Mouse (Mus musculus) neural tube, embryonic 13.5 days (tissue): Measurements from ENCODE around the gene Pim2. TPM values are rescaled to one million over a fixed set of nuclear protein-coding genes. Genes with fewer than 3 reads are reported as not detected.
"Not testable (repeated sequence)": the region's sequence is repeated elsewhere in the genome, so short reads cannot be mapped to it uniquely, and the experiment has no call there.

ENCODE experiments used
- ATAC-seq: fragments of 200-750 bp; cut with Nextera tagmentation; 2 replicates; pipeline ENCODE4 v1.8.0; 2017; ENCODE audit warnings: low read depth, mild to moderate bottlenecking, moderate TSS enrichment, moderate library complexity
- H3K27ac ChIP-seq: fragments of 300-500 bp; sonication (generic); replicated peaks from 2 replicates; pipeline ENCODE4 v1.5.1; 2015; ENCODE audit warnings: moderate library complexity, mild to moderate bottlenecking, inconsistent platforms
- H3K27me3 ChIP-seq: fragments of 300-500 bp; sonication (generic); 2 replicates; pipeline ENCODE4 v1.6.1; 2015; ENCODE audit warnings: mild to moderate bottlenecking, inconsistent platforms
- H3K36me3 ChIP-seq: fragments of 300-500 bp; sonication (generic); 2 replicates; pipeline ENCODE4 v1.6.1; 2015; ENCODE audit warnings: mild to moderate bottlenecking, inconsistent platforms
- H3K4me1 ChIP-seq: fragments of 300-500 bp; sonication (generic); replicated peaks from 2 replicates; pipeline ENCODE4 v1.6.1; 2015; ENCODE audit warnings: inconsistent platforms
- H3K4me2 ChIP-seq: fragments of 300-500 bp; sonication (generic); 2 replicates; pipeline ENCODE4 v1.6.1; 2015; ENCODE audit warnings: inconsistent platforms, mild to moderate bottlenecking, moderate library complexity
- H3K4me3 ChIP-seq: fragments of 300-500 bp; sonication (generic); 2 replicates; pipeline ENCODE4 v1.5.1; 2015; ENCODE audit warnings: mild to moderate bottlenecking, inconsistent platforms
- H3K9ac ChIP-seq: fragments of 300-500 bp; sonication (generic); 2 replicates; pipeline ENCODE4 v1.6.1; 2015; ENCODE audit warnings: moderate library complexity, mild to moderate bottlenecking, inconsistent platforms
- H3K9me3 ChIP-seq: fragments of 300-500 bp; sonication (generic); 2 replicates; pipeline ENCODE4 v1.6.1; 2016; ENCODE audit warnings: inconsistent platforms
- WGBS: fragments of 180-500 bp; shearing (Covaris S2); methylation state at CpG from one replicate; pipeline ENCODE4 v1.1.7; 2015; 5-methylcytosine and 5-hydroxymethylcytosine counted together
- polyA plus RNA-seq: library from polyadenylated mRNA; unstranded; fragments of >200 nt; fragmentation: Nextera tagmentation; extraction: Ambion mirVana; gene quantifications from 2 replicates; pipeline ENCODE4 v1.2.1, GENCODE M21; 2015

Gene Pim2
- polyA plus RNA-seq, 1 experiment from 2014 or later = 18.6 TPM

DNA sequence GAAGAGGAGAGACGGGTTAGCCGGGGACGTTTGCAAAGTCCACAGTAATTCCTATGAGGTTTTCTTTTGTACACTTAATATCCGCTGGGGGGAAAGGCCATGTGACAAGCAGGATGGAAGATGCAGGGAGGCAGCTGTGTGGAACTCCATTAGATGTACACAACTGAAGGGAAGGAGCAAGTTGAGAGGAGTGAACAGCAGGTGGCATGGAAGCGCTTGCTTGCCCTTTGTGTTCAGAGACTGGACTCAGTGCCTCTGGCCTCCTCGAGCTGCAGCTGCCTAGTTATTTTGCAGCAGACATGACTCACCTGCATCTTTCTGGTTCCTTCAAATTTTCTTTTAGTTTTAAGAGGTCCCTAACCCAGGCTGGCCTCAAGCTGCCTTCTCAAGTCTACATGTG is 32.4 kb downstream of the Pim2 start:
- ATAC-seq = no peak
- H3K9ac ChIP-seq = no peak overlapping the region
- peaks cover 15% of the 10 kb centered on the region for H3K36me3 ChIP-seq
- no peaks in the 10 kb centered on the region for H3K9me3 ChIP-seq
- H3K27ac ChIP-seq = no peak overlapping the region
- no peaks in the 10 kb centered on the region for H3K4me1 ChIP-seq
- H3K27me3 ChIP-seq = no peaks in the 10 kb centered on the region
- H3K4me3 ChIP-seq = no peak overlapping the region
- H3K4me2 ChIP-seq = no peak overlapping the region
- 53% methylated on average over 6 of the region's 6 CpGs for WGBS

DNA sequence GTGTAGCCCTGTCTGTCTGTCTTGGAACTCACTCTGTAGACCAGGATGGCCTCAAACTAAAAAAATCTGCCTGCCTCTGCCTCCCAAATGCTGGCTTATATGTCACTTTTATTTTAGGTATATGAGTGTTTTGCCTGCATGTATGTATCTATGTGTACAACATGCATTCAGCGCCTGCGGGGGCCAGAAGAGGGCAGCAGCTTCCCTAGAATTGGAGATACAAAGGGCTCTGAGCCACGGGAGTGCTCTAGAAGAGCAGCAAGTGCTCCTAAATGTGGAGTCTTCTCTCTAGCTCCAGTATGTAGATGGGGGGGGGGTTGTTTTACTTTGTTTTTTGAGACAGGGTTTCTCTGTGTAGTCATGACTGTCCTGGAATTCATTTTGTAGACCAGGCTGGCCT is 37.6 kb downstream of the Pim2 start:
- not testable (repeated sequence) for ATAC-seq, H3K36me3 ChIP-seq, H3K4me3 ChIP-seq, H3K9ac ChIP-seq, H3K4me2 ChIP-seq, H3K9me3 ChIP-seq, H3K27ac ChIP-seq, H3K27me3 ChIP-seq, H3K4me1 ChIP-seq
- 32% methylated on average over 3 of the region's 3 CpGs for WGBS

DNA sequence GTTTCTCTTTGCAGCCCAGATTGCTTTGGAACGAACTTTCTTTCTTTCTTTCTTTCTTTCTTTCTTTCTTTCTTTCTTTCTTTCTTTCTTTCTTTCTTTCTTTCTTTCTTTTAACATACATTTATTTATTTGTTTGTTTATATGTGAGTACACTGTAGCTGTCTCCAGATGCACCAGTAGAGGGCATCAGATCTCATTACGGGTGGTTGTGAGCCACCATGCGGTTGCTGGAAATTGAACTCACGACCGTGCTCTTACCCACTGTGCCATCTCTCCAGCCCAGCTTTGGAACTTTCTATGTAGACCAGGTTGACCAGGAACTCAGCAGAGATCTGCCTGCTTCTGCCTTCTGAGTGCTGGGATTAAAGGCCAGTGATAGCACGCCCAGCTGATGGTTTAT is 39.9 kb downstream of the Pim2 start:
- not testable (repeated sequence) for H3K27me3 ChIP-seq, H3K9ac ChIP-seq, H3K4me1 ChIP-seq, H3K4me2 ChIP-seq, H3K27ac ChIP-seq, H3K9me3 ChIP-seq, H3K4me3 ChIP-seq, H3K36me3 ChIP-seq, ATAC-seq
- 72% methylated on average over 6 of the region's 6 CpGs for WGBS

DNA sequence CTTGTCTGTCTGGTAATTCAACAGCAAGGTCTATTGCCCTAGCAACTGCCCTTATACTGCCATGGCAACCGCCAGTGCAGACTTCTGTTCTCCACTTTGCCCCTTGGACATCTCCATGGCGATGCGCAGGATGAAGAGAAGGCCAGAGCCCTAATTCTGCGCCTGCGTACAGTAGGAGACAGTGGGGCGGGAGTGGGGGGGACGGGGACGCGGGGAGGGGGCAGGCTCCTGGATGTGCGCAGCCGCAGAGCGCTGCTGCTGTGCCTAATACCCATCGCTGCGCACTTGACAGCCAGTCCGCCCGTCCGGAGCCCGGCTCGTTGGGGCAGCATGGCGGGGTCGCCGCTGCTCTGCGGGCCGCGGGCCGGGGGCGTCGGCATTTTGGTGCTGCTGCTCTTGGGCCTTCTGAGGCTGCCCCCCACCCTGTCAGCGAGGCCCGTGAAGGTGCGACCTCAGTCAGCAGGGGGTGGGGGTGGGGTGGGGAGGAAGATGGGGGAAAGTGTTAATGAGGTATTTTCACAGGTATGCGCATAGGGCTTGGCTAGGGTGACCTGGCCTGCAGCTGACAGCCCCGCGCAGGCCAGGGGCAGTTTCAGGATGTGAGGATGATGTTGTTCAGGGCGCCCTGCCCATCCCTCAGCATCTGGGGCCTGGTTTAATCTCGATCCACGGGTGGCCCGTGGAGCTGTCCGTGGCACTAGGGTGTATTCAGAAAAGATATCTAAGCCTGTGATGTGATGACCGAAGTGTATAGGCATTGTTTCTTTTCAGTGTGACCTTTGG is 41.7 kb downstream of the Pim2 start, which contains the start of gene Pcsk1n:
Pcsk1n (plus strand) TSS at position 222 of the 783 bp plus-strand sequence.
- peak within 1 kb of the TSS; percentile 80 for H3K9ac ChIP-seq
- peak within 1 kb of the TSS; percentile 72 for H3K4me2 ChIP-seq
- H3K4me1 ChIP-seq = peaks cover 14% of the 10 kb centered on the region
- peaks cover 14% of the 10 kb centered on the region for H3K27me3 ChIP-seq
- H3K36me3 ChIP-seq = peaks cover 8% of the 10 kb centered on the region
- H3K9me3 ChIP-seq = no peaks in the 10 kb centered on the region
- H3K27ac ChIP-seq = peak within 1 kb of the TSS; percentile 87
- peak within 1 kb of the TSS; percentile 53 for H3K4me3 ChIP-seq
- WGBS = 19% methylated on average over 34 of the region's 40 CpGs
- peak; percentile 91 for ATAC-seq

DNA sequence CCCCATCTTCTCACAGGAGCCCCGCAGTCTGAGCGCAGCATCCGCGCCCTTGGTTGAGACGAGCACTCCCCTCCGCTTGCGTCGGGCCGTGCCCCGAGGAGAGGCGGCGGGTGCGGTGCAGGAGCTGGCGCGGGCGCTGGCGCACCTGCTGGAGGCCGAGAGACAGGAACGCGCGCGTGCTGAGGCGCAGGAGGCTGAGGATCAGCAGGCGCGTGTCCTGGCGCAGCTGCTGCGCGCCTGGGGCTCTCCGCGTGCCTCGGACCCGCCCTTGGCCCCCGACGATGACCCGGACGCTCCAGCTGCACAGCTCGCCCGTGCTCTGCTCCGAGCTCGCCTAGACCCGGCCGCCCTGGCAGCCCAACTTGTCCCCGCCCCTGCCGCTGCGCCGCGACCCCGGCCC is 44.0 kb downstream of the Pim2 start:
- Histone ChIP-seq H3K36me3 (peaks cover 8% of the 10 kb centered on the region), H3K27ac (peak overlapping the region; percentile 87), H3K9me3 (no peaks in the 10 kb centered on the region), H3K4me1 (peaks cover 14% of the 10 kb centered on the region), H3K4me3 (peak overlapping the region; percentile 53), H3K9ac (peak overlapping the region; percentile 80), H3K4me2 (peak overlapping the region; percentile 72), H3K27me3 (peaks cover 32% of the 10 kb centered on the region)
- ATAC-seq = 0 out of 2 replicates have a peak, but pooled peaks have one; percentile 7
- WGBS = 12% methylated on average over 44 of the region's 48 CpGs

DNA sequence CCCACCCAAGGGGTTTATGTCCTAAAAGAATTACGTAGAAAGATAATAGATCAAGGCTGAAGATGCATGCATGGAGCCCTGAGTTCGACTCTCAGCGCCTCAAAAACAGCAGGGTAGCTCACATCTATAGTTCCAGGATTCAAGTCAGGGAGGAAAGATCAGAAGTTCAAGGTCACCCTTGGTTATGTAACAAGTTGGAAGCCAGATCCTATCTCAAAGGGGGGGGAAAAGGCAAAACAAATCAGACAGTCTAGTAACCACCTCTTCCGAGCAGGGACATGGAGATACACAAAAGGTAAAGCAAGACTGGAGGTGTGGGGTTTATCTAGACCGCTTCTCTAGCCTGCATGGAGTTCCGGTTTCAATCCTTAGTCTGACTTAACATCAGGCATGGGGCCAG is 48.2 kb downstream of the Pim2 start:
- no peak overlapping the region for H3K27ac ChIP-seq
- H3K36me3 ChIP-seq = peaks cover 27% of the 10 kb centered on the region
- H3K4me1 ChIP-seq = peaks cover 14% of the 10 kb centered on the region
- no peak for ATAC-seq
- no peak overlapping the region for H3K4me3 ChIP-seq
- 75% methylated on average over 6 of the region's 6 CpGs for WGBS
- no peak overlapping the region for H3K9ac ChIP-seq
- H3K9me3 ChIP-seq = no peaks in the 10 kb centered on the region
- peaks cover 55% of the 10 kb centered on the region for H3K27me3 ChIP-seq
- no peak overlapping the region for H3K4me2 ChIP-seq

- no peak for ATAC-seq
- Histone ChIP-seq H3K9me3 (no peaks in the 10 kb centered on the region), H3K9ac (no peak overlapping the region), H3K27me3 (peaks cover 55% of the 10 kb centered on the region), H3K36me3 (peaks cover 36% of the 10 kb centered on the region), H3K27ac (no peak overlapping the region), H3K4me1 (peaks cover 13% of the 10 kb centered on the region), H3K4me3 (no peak overlapping the region), H3K4me2 (no peak overlapping the region)
- WGBS = 23% methylated on average over 10 of the region's 10 CpGs
Measured at GRCm38 (mm10) chrX:7927116-7927515, 49.1 kb downstream of the Pim2 start.

DNA sequence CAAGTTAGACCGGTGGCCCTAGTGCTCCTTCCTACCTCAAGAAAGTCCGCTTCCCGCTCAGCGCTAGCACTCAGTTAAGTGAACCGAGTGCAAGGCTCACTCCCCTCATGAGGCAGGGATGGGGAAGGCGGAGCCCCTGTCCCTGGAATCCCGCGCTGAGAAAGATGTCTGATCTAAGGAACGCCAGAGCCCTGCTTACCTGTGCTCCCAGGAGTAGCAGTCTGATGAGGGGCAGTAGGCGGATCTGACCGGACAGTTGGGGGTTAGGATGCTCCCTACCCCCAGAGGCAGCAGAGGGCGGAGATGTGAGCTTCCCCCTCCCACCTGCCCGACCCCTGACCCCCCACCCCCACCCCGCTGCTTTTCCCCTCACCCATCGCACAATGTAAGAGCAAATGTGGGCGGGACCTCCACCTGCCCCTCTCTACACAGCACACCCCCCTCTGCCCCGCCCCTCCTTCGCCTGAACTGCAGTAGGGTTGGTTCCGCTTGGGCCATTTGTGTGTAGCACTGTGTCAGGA is 50.3 kb downstream of the Pim2 start, which contains the start of gene Eras:
Eras (minus strand) TSS at position 338 of the 521 bp plus-strand sequence.
- Histone ChIP-seq H3K27me3 (peaks cover 49% of the 10 kb centered on the region), H3K4me2 (no peak within 1 kb of the TSS), H3K4me3 (no peak within 1 kb of the TSS), H3K4me1 (peaks cover under 1% of the 10 kb centered on the region; the same call in 1 of the 2 replicates), H3K9me3 (no peaks in the 10 kb centered on the region), H3K9ac (no peak within 1 kb of the TSS), H3K36me3 (peaks cover 36% of the 10 kb centered on the region), H3K27ac (no peak within 1 kb of the TSS)
- 0 out of 2 replicates have a peak, but pooled peaks have one; percentile 28 for ATAC-seq
- WGBS = 22% methylated on average over 18 of the region's 19 CpGs

Other genes with a start within 250 kb of the Pim2 start
- gene Syp, start 239.8 kb upstream of the Pim2 start, polyA plus RNA-seq = 108 and 118 TPM in 2 replicates
- gene Prickle3, start 221.0 kb upstream of the Pim2 start, polyA plus RNA-seq = 1.9 and 2.1 TPM in 2 replicates
- 27.2 and 33.4 TPM in 2 replicates for gene Plp2, start 206.9 kb upstream of the Pim2 start, polyA plus RNA-seq
- 0.18 TPM in 1 of 2 replicates, not detected in the other for gene Magix, start 197.0 kb upstream of the Pim2 start, polyA plus RNA-seq
- 43.2 and 50.4 TPM in 2 replicates for gene Gpkow, start 181.1 kb upstream of the Pim2 start, polyA plus RNA-seq
- 35.0 and 36.5 TPM in 2 replicates for gene Wdr45, start 163.9 kb upstream of the Pim2 start, polyA plus RNA-seq
- gene Gm45208, start 156.0 kb upstream of the Pim2 start, polyA plus RNA-seq = not detected in 2 replicates
- gene Praf2, start 149.8 kb upstream of the Pim2 start, polyA plus RNA-seq = 115 and 134 TPM in 2 replicates
- gene Ccdc120, start 127.4 kb upstream of the Pim2 start, polyA plus RNA-seq = 39.3 and 43.2 TPM in 2 replicates
- gene Tfe3, start 115.7 kb upstream of the Pim2 start, polyA plus RNA-seq = 25.8 and 28.6 TPM in 2 replicates
- gene Gripap1, start 88.5 kb upstream of the Pim2 start, polyA plus RNA-seq = 74.9 and 77.1 TPM in 2 replicates
- gene Kcnd1, start 56.0 kb upstream of the Pim2 start, polyA plus RNA-seq = 4.9 and 6.2 TPM in 2 replicates
- 51.8 and 52.2 TPM in 2 replicates for gene Otud5, start 36.9 kb upstream of the Pim2 start, polyA plus RNA-seq
- 42.3 and 45.2 TPM in 2 replicates for gene Slc35a2, start 5.8 kb downstream of the Pim2 start, polyA plus RNA-seq
- 210 and 216 TPM in 2 replicates for gene Pqbp1, start 21.0 kb downstream of the Pim2 start, polyA plus RNA-seq
- gene Timm17b, start 21.1 kb downstream of the Pim2 start, polyA plus RNA-seq = 150 and 160 TPM in 2 replicates
- not detected in 2 replicates for gene Gm10491, start 29.6 kb downstream of the Pim2 start, polyA plus RNA-seq
- not detected in 2 replicates for gene Gm10490, start 31.3 kb downstream of the Pim2 start, polyA plus RNA-seq
- 192 and 252 TPM in 2 replicates for gene Pcsk1n, start 41.6 kb downstream of the Pim2 start, polyA plus RNA-seq
- gene Eras, start 50.3 kb downstream of the Pim2 start, polyA plus RNA-seq = 0.24 TPM in 1 of 2 replicates, not detected in the other
- gene Hdac6, start 69.6 kb downstream of the Pim2 start, polyA plus RNA-seq = 52.2 and 53.4 TPM in 2 replicates
- gene Gata1, start 99.8 kb downstream of the Pim2 start, polyA plus RNA-seq = 0.56 and 0.73 TPM in 2 replicates
- not detected in 2 replicates for gene Glod5, start 140.2 kb downstream of the Pim2 start, polyA plus RNA-seq
- 39.5 and 39.8 TPM in 2 replicates for gene Suv39h1, start 196.5 kb downstream of the Pim2 start, polyA plus RNA-seq
- 0.24 TPM in 1 of 2 replicates, not detected in the other for gene Was, start 212.2 kb downstream of the Pim2 start, polyA plus RNA-seq